Mouse (Mus musculus) embryonic fibroblast, embryonic 13.5 days (primary cell): ENCODE results near the gene Hsf4.

Experiments
- CTCF ChIP-seq: IDR thresholded peaks from 2 replicates; pipeline ENCODE4 v1.5.1; 2011; ENCODE audit warnings: mild to moderate bottlenecking, control low read depth, low read length, moderate library complexity, borderline replicate concordance; ENCODE audit not compliant: insufficient read depth
- POLR2A ChIP-seq: IDR thresholded peaks from 2 replicates; pipeline ENCODE4 v1.6.1; 2011; ENCODE audit warnings: low read depth, mild to moderate bottlenecking, control low read depth, low read length, moderate library complexity

DNA sequence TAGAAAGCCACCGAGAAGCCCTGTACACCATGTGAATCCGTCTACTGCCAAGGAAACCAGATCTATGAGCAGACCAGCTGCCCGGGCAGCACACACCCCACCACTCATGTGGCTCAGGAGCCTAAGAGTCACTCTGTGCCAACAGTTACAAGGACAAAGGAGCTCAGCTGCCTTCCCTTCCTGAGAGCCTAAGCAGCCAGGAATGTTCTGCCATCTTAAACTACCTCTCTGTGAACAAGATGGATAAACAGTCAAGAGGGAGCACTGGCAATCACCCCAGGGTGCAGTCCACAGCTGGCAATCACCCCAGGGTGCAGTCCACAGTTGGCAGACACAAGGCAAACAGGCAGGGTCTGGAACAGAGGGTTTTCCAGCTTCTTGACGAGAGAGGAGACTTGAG, 48.3 kb downstream of the Hsf4 start:
- TF ChIP-seq POLR2A, result no peak
- no peak for TF ChIP-seq CTCF
